Mouse (Mus musculus) forebrain, embryonic 11.5 days (tissue): ENCODE data around the gene Nrgn. TPM values are rescaled to one million over a fixed set of nuclear protein-coding genes. Genes with fewer than 3 reads are reported as not detected.

Experiments used
- ATAC-seq: fragments of 200-750 bp; cut with Nextera tagmentation; replicated peaks from 2 replicates; pipeline ENCODE4 v1.8.0; 2017; ENCODE audit warnings: moderate TSS enrichment; ENCODE audit not compliant: low FRiP score
- DNase-seq: peaks from one replicate; pipeline ENCODE4 v3.0.0-alpha.2; 2017; ENCODE audit warnings: low spot score
- H3K27ac ChIP-seq: fragments of 300-500 bp; sonication (generic); 2 replicates; pipeline ENCODE4 v1.5.1; 2014; ENCODE audit warnings: low read depth, low read length
- H3K27me3 ChIP-seq: fragments of 300-500 bp; sonication (generic); 2 replicates; pipeline ENCODE4 v1.6.1; 2014; ENCODE audit warnings: mild to moderate bottlenecking, low read length, mixed read lengths; ENCODE audit not compliant: control insufficient read depth, insufficient read depth
- H3K36me3 ChIP-seq: fragments of 300-500 bp; sonication (generic); 2 replicates; pipeline ENCODE4 v1.6.1; 2014; ENCODE audit warnings: mild to moderate bottlenecking, low read length, moderate library complexity, mixed read lengths; ENCODE audit not compliant: control insufficient read depth, insufficient read depth
- H3K4me1 ChIP-seq: fragments of 300-500 bp; sonication (generic); replicated peaks from 2 replicates; pipeline ENCODE4 v1.6.1; 2014; ENCODE audit warnings: low read length, mixed read lengths; ENCODE audit not compliant: control insufficient read depth, insufficient read depth
- H3K4me2 ChIP-seq: fragments of 300-500 bp; sonication (generic); 2 replicates; pipeline ENCODE4 v1.6.1; 2014; ENCODE audit warnings: low read depth, mild to moderate bottlenecking, low read length, moderate library complexity, mixed read lengths; ENCODE audit not compliant: severe bottlenecking
- H3K4me3 ChIP-seq: fragments of 300-500 bp; sonication (generic); 2 replicates; pipeline ENCODE4 v1.5.1; 2014; ENCODE audit warnings: low read depth, low read length
- H3K9ac ChIP-seq: fragments of 300-500 bp; sonication (generic); 2 replicates; pipeline ENCODE4 v1.6.1; 2014; ENCODE audit warnings: low read length
- H3K9me3 ChIP-seq: fragments of 300-500 bp; sonication (generic); 2 replicates; pipeline ENCODE4 v1.6.1; 2016; ENCODE audit warnings: low read length, mixed read lengths; ENCODE audit not compliant: control insufficient read depth
- WGBS: fragments of 180-500 bp; shearing (Covaris S2); extraction: QIAGEN DNeasy Blood & Tissue Kit; methylation state at CpG from one replicate; pipeline ENCODE4 v1.1.7; 2014; 5-methylcytosine and 5-hydroxymethylcytosine counted together
- polyA plus RNA-seq: library from polyadenylated mRNA; unstranded; fragments of >200 nt; fragmentation: Nextera tagmentation; extraction: Ambion mirVana; gene quantifications from 2 replicates; pipeline ENCODE4 v1.2.1, GENCODE M21; 2014

The Nrgn gene
- polyA plus RNA-seq, 1 experiment from 2014 or later = 3.4 TPM

GRCm38 (mm10) chr9:37506023-37506422, 46.7 kb downstream of the Nrgn start:
- no peak overlapping the region for H3K4me3 ChIP-seq
- H3K9me3 ChIP-seq = no peaks in the 10 kb centered on the region
- H3K27ac ChIP-seq = no peak overlapping the region
- ATAC-seq (no peak), DNase-seq (no peak)
- H3K9ac ChIP-seq = no peak overlapping the region
- H3K27me3 ChIP-seq = no peaks in the 10 kb centered on the region
- H3K4me2 ChIP-seq = no peak overlapping the region
- no peaks in the 10 kb centered on the region; the same call in 1 of the 2 replicates for H3K36me3 ChIP-seq
- no peaks in the 10 kb centered on the region; the same call in 1 of the 2 replicates for H3K4me1 ChIP-seq
- 88% methylated on average over 1 of the region's 1 CpGs for WGBS

GRCm38 (mm10) chr9:37504348-37504747, 48.4 kb downstream of the Nrgn start:
- DNase-seq (no peak), ATAC-seq (no peak)
- no peaks in the 10 kb centered on the region for H3K9me3 ChIP-seq
- no peaks in the 10 kb centered on the region; the same call in 1 of the 2 replicates for H3K36me3 ChIP-seq
- H3K4me1 ChIP-seq = no peaks in the 10 kb centered on the region; the same call in 1 of the 2 replicates
- no peak overlapping the region for H3K9ac ChIP-seq
- no peaks in the 10 kb centered on the region for H3K27me3 ChIP-seq
- H3K4me3 ChIP-seq = no peak overlapping the region
- H3K4me2 ChIP-seq = no peak overlapping the region
- no peak overlapping the region for H3K27ac ChIP-seq

GRCm38 (mm10) chr9:37501170-37501569, 51.5 kb downstream of the Nrgn start:
- DNase-seq = no peak
- Histone ChIP-seq H3K4me3 (no peak overlapping the region), H3K27me3 (no peaks in the 10 kb centered on the region), H3K36me3 (no peaks in the 10 kb centered on the region; the same call in 1 of the 2 replicates), H3K4me1 (no peaks in the 10 kb centered on the region), H3K27ac (no peak overlapping the region), H3K9ac (no peak overlapping the region), H3K4me2 (no peak overlapping the region), H3K9me3 (no peaks in the 10 kb centered on the region)
- no peak for ATAC-seq
- WGBS = 97% methylated on average over 1 of the region's 1 CpGs

- no peak overlapping the region for H3K9ac ChIP-seq
- no peak overlapping the region for H3K27ac ChIP-seq
- no peaks in the 10 kb centered on the region; the same call in 1 of the 2 replicates for H3K36me3 ChIP-seq
- H3K4me1 ChIP-seq = no peaks in the 10 kb centered on the region
- no peaks in the 10 kb centered on the region for H3K9me3 ChIP-seq
- WGBS = 75% methylated on average over 3 of the region's 3 CpGs
- H3K4me3 ChIP-seq = no peak overlapping the region
- H3K4me2 ChIP-seq = no peak overlapping the region
- DNase-seq = no peak
- ATAC-seq = no peak
- no peaks in the 10 kb centered on the region for H3K27me3 ChIP-seq
Observed at GRCm38 (mm10) chr9:37500201-37500600, 52.5 kb downstream of the Nrgn start.

GRCm38 (mm10) chr9:37496325-37496724, 56.4 kb downstream of the Nrgn start:
- Histone ChIP-seq H3K4me1 (no peaks in the 10 kb centered on the region), H3K4me3 (no peak overlapping the region), H3K9me3 (no peaks in the 10 kb centered on the region), H3K9ac (no peak overlapping the region), H3K27me3 (no peaks in the 10 kb centered on the region), H3K36me3 (no peaks in the 10 kb centered on the region; the same call in 1 of the 2 replicates), H3K4me2 (no peak overlapping the region), H3K27ac (no peak overlapping the region)
- ATAC-seq (no peak), DNase-seq (no peak)

GRCm38 (mm10) chr9:37495761-37496160, 56.9 kb downstream of the Nrgn start:
- Histone ChIP-seq H3K27ac (no peak overlapping the region), H3K4me3 (no peak overlapping the region), H3K9ac (no peak overlapping the region), H3K36me3 (no peaks in the 10 kb centered on the region; the same call in 1 of the 2 replicates), H3K4me2 (no peak overlapping the region), H3K4me1 (no peaks in the 10 kb centered on the region), H3K9me3 (no peaks in the 10 kb centered on the region), H3K27me3 (no peaks in the 10 kb centered on the region)
- 82% methylated on average over 3 of the region's 3 CpGs for WGBS
- ATAC-seq (no peak), DNase-seq (no peak)

Other genes starting within 250 kb of the Nrgn start
- 9.0 and 10.0 TPM in 2 replicates for gene Ccdc15, start 204.5 kb downstream of the Nrgn start, polyA plus RNA-seq
- 0.07 and 0.09 TPM in 2 replicates for gene Hepacam, start 185.6 kb downstream of the Nrgn start, polyA plus RNA-seq
- gene Robo4, start 151.0 kb downstream of the Nrgn start, polyA plus RNA-seq = 6.6 and 7.0 TPM in 2 replicates
- gene Robo3, start 119.7 kb downstream of the Nrgn start, polyA plus RNA-seq = 19.5 and 19.6 TPM in 2 replicates
- gene Msantd2, start 63.6 kb downstream of the Nrgn start, polyA plus RNA-seq = 45.2 and 45.3 TPM in 2 replicates
- gene Esam, start 24.8 kb downstream of the Nrgn start, polyA plus RNA-seq = 29.8 and 30.7 TPM in 2 replicates
- 0.36 and 0.75 TPM in 2 replicates for gene Vsig2, start 13.6 kb downstream of the Nrgn start, polyA plus RNA-seq
- 8.0 and 8.5 TPM in 2 replicates for gene Siae, start 2.8 kb upstream of the Nrgn start, polyA plus RNA-seq
- 16.7 and 20.6 TPM in 2 replicates for gene Spa17, start 60.8 kb upstream of the Nrgn start, polyA plus RNA-seq
- 128 TPM in 2 replicates for gene Tbrg1, start 104.4 kb upstream of the Nrgn start, polyA plus RNA-seq
- gene Panx3, start 116.3 kb upstream of the Nrgn start, polyA plus RNA-seq = 0.32 TPM in 1 of 2 replicates, not detected in the other
- not detected in 2 replicates for gene Olfr160, start 163.3 kb upstream of the Nrgn start, polyA plus RNA-seq
- gene Olfr874, start 192.2 kb upstream of the Nrgn start, polyA plus RNA-seq = not detected in 2 replicates
- gene Olfr875, start 219.0 kb upstream of the Nrgn start, polyA plus RNA-seq = not detected in 2 replicates